Mouse (Mus musculus): ENCODE measurements around the gene Gnaz.

Gene Gnaz

DNA sequence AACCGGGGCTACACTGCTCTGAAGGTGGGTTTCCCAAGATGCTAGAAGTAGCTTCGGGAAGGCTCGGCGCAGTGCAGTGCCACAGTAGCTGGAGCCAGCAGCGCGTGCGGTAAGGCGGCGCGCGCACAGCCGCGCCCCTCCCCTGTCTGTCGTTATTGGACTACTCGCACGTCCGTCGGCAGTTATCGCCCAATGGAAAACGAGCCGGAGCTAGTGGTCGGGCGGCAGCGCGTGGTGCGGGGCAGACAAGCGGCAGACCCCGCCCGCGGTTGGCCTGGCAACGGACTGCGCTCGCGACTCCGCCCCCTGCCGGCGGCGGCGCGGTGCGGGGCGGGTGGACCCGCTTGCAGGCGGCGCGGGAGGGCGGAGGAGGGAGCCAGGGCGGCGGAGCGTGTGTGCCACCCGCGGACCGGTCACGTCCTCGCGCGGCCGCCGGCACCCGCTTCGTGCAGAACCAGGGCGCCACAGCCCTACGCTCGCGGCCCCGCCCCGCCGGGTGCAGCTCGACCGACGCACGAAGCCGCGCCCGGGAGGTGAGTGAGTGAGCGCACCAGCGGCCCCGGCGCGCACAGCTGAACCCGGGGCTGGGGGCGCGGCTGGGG lies at the start of gene Gnaz:
Gene Gnaz, plus strand, starts transcription at position 328 of the 602 bp plus-strand sequence.
- DNase-seq (ENCODE audit: low spot score in 2 of 2): peak; percentile 96

DNA sequence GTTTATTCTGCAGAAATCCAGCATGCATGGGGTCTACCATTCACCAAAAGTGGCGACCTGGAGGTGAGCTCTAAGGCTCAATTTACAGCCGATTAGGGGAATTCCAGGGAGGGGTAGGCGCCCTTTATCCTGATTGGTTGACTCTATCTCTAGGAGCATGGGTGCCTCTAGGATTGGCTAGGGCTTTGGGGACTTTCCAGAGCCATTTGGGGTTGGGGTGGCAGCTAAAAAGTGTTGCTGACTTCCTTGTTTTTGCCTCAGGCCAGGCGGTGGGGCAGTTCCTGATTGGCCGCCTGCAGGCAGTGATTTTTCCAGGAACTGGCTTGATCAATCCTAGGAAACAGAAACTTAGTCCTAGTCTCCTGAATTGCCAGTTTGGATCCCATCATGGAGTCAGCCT lies 47.7 kb upstream of the Gnaz start:
- no peak for DNase-seq (ENCODE audit: low spot score in 2 of 2)

DNA sequence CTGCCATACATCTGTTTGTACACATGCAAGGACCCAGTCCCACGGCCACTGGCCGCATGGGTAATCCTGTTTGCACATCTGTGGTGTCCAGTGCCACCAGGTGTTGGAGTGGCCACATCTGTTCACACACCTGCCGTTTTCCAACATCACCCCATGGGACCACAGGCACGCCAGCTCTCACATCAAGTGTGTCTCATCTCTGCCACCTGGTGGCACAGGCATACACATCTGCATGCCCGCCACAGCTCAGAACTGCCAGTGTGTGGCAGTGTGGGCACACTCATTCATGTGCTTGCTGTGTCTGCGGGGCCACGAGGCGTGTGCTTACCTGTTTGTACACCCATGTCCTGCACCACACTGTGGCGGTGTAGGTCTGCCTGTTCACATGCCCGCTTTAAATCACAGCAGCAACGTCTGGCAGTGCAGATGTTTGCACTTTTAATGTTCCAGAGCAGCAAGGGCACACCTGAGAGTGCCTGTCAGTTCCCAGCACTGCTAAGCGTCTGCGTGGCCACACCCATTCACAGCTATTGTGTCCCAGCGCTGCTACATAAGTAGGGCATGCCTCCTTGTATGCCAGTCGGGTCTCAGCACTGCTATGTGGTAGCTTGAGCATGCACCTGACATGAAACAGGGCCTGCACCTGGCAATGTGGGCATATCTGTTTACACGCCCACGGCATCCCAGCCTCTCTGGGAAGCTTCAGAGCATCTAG lies 46.0 kb upstream of the Gnaz start:
- no peak for DNase-seq (ENCODE audit: low spot score in 2 of 2)

DNA sequence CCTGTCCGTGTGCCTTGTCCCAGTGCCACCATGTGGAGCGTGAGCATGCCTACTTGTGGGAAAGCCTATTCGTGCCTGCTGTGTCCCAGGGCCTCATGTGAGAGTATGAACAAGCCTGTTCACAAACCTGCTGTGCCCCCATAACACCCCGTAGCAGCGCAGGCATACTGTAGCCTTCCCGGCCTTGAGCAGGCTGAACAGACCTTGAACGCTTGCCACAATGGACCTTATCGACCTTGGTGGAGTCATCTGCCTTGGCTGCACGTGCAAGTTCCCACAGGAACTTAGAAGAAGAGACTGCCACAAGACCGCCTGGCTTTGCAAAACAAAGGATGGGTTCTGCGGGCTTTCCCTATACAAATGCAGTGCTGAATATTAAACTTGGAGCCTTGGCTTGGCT lies 45.4 kb upstream of the Gnaz start:
- DNase-seq (ENCODE audit: low spot score in 2 of 2): no peak

DNA sequence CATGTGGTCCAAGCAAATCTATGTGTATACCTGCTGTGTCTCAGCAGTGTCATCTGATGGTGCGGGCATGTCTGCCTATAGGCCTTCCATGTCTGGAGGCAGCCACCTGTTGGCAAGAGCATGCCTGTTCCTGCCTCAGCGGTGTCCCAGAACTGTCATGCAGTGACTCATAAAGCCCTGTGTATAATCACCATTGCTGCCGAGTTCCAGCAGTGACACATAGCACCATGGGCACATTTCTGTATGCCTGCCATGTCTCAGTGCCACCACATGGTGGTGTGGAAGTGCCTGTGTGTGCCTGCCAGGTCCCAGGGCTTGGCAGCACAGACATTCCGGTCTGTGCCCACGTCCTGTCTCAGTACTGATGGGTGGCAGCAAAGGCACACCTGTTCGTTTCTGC lies 44.2 kb upstream of the Gnaz start:
- no peak for DNase-seq (ENCODE audit: low spot score in 2 of 2)

DNA sequence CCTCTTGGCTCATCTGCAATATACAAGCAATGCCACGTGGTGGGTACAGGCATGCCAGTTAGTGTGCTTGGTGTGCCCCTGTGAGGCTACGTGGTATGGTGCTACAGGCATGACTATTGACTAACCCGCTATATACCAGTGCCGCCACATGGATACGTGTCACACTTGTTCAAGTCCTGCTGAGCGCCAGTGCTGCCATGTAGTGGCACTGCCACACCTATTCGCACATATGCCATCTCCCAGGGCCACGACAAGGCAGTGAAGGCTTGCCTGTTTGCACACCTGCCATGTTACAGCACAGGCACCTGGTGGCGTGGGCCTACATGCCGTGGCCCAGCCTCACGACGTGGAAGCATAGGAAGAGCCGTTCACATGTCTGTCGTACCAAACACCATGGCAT lies 42.7 kb upstream of the Gnaz start:
- DNase-seq (ENCODE audit: low spot score in 2 of 2): no peak

DNA sequence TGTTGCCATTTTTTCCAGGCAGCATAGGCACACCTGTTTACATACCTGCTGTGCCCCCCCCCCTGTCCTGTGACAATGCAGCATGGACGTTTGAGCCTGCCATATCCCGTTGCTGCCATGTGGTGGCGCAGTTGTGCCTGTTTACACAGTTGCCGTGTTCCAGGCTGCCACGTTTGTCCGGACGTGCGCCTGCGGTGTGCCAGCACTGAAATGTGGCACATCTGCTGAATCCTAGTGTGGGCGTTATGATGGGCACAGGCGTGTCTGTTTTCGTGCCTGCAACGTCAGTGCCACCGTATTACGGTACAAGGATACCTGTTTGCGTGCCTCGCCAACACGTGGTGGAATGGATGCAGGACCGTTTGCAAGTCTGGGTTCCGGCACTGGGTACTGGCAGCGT lies 41.7 kb upstream of the Gnaz start:
- DNase-seq (ENCODE audit: low spot score in 2 of 2): no peak

DNA sequence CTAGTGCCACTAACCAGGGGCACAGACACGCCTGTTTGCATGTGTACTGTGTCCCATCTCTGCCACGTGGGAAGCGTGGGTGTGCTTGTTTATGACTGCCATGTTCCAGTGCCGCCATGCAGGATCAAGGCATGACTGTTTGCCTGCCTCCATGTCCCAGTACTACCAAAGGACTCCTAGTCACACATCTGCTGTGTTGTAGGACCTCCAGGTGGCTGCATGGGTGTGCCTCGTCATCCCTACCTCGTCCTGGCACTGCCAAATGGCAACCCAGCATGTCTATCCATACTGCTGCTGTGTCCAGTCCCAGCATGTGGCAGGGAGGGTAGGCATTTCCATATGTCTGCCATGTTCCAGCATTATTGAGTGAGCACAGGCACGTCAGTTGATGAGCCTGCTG lies 38.7 kb upstream of the Gnaz start:
- no peak for DNase-seq (ENCODE audit: low spot score in 2 of 2)

DNA sequence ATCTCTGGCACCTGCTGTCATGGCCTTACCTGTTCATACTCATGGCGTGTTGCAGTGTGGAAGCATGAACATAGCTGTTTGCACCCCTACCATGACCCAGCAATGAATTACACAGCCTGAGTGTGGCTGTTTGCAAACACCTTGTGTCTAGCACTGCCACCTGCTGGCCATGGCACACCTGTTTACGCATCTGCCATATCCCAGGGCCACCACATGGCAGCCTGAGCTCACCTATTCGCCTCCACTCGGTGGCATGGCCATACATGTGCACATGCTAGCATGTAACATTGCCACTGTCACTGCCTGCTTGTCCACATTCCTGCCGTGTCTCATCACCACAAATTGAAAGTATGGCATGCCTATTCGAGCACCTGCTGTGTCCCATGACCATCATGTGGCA lies 37.4 kb upstream of the Gnaz start:
- DNase-seq (ENCODE audit: low spot score in 2 of 2): no peak

DNA sequence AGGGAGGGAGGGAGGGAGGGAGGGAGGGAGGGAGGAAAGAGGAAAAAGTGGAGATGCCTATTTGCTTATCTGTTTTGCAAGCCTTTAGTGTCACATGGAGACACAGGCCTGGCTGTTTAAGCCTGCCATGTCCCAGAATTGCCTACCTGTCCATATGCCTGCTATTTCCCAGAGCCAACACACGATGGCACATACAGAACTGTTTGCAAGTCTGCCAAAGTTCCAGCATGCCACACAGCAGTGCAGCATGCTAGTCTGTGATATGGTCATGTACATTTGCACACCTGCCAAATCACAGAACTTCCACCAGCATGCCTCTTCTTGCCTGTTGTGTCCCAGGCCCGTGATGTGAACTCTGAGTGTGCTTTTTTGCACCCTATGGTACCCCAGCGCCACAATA lies 36.4 kb upstream of the Gnaz start:
- DNase-seq (ENCODE audit: low spot score in 2 of 2): no peak

DNA sequence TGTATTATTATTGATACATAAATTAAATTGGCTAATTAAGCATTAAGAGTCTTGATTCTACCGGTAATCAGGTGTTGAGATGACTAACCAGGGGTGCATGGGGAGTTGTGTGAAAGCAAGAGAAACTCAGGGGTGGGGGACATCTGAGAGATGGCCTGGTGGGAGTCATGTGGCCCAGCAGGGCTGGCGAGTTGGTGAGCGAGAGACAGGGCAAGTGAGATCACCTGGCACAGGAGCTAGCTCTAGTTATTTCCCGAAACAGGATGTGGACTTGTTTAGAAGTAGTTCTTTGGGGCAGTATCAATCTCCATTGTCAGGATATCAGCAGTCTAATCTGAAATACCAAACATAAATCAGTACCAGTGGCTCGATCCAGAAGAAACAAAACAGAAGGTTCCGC lies 35.3 kb upstream of the Gnaz start:
- no peak for DNase-seq (ENCODE audit: low spot score in 2 of 2)

DNA sequence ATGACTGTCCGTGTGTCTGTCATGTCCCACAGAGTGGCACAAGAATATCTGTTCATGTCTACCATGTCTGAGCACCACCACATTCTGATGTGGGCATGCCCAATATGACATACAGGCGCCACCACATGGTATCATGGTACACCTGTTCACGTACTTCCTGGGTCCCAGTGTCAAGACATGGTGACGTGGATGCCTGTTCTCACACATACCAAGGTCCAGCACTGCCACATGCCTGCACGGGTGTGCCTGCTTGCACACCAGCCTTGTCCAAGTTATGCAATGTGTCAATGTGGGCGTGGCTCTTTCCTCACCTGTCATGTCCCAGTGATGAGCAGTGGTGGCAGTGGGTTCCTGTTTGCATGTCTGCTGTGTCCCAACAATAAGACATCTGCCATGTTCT lies 34.5 kb upstream of the Gnaz start:
- no peak for DNase-seq (ENCODE audit: low spot score in 2 of 2)

DNA sequence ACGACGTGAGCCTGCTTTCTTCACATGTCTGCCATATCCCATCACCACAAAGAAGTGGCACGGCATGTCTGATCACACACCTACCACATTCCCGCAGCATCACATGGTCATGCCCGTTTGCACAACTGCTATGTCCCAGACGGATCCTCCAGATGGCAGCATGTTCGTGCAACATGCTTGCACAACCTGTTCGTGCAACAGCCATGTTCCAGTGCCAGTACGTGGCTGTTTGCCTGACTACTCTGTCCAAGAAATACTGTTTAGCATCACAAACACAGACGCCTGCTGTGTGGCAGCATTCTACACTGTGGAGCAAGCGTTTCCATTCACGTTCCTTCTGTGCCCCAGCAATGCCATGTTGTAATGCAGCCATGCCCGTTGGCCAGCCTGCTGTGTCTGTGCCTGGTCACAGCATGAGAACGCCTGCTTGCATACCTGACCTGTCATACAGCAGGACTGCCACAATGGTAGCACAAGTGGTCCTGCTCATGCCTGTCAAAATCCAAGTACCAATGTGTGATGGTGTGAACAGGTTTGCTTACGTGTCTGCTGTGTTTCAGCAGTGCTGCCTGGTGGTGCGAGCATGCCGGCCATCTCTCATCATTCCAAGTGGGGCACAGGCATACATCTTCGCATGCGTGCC lies 33.3 kb upstream of the Gnaz start:
- no peak for DNase-seq (ENCODE audit: low spot score in 2 of 2)

DNA sequence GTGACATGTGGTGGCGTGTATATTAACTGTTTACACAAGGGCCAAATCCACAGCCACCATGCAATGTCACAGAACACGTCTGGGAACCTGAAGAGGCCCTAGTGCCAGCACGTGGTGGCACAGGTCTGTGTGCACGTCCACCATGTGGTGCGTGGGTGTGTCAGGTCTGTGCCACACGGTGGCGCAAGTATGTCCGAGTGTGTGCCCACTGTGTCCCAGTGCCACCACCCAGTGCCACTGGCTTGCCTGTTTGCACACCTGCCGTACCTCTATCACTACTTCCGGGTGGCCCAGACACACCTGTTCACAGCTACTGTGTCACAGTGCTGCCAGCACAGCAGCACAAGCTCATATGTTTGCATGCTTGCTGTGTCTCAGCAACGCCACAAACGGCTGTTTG lies 32.5 kb upstream of the Gnaz start:
- DNase-seq (ENCODE audit: low spot score in 2 of 2): no peak

DNA sequence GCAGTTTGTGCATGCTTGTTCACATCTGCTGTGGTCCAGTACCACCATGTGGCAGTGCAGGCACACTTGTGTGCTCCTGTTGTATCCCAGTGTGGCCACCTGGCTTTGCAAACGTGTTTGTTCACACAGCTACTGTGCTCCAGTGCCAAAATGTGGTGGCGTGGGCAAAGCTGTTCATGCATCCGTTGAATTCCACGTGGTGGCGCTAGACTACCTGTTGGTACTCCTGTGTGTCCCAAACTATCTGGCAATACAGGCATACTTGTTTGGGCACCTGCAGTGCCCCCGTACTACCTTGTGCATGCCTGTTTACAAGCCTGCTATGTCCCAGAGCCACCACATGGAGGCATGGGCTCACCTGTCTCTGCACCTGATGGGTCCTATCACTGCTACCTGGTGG lies 32.0 kb upstream of the Gnaz start:
- DNase-seq (ENCODE audit: low spot score in 2 of 2): no peak

DNA sequence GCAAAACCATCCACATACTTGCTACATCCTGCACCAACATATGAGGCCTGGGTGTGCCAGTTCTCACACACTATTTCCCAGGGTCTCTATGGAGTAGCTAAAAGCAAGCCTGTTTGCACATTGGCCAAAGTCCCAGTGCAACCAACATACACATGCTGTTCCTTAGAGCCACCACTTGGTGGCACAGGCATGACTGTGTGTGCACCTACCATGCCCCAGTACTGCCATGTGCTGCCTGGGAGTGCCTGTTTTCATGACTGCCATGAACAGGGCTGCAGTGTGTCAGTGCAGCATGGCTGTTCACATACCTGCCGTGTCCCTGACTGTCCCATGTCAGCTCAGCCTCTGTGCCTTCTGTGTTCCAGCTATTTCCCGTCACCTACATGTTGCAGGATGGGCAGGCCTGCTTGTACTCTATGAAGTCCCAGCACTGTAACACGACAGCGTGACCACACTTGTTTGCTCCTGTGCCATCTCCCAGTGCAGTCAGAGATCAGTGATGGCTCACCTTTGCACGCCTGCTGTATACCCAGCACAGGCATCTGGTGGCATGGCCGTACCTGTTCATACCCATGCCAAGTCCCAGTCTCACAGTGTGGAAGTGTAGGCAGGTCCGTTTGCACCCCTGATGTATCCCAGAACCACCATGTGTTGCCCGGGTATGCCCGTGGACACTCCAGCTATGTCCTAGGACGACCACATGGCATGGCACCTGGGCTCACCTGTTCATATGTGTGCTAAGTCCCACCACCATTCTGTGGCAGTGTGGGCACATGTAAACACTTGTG lies 29.8 kb upstream of the Gnaz start:
- no peak for DNase-seq (ENCODE audit: low spot score in 2 of 2)

DNA sequence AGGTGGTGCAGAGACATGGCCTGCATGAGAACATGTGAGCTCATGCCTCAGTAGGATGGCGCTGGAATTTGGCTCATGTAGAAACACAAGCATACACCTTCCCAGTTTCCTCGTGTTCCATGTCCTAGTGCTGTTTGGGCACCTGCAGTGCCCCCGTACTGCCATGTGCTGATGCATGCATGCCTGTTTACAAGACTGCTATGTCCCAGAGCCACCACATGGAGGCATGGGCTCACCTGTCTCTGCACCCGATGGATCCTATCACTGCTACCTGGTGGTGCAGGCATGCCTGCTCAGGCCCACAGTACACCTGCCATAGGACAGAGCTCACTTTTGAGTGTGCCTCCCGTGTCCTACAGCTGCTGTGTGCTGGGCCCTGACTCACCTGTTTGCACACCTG lies 28.6 kb upstream of the Gnaz start:
- no peak for DNase-seq (ENCODE audit: low spot score in 2 of 2)

DNA sequence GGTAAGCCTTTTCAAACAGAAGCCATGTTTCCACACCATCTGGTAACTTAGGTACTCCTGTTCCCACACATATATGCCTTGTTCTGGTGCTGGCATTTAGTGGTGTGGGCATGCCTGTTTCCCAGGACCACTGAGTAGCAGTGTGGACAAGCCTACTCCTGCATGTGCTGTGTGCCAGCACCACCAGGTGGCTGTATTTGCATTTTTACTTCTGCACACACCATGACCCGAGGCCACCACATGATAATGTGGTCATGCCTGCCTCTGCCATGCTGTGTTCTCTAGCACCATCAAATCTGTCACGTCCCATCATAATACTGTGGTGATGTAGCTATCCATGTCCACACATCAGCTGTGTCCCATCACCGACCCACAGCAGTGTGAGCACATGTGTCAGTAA lies 27.7 kb upstream of the Gnaz start:
- DNase-seq (ENCODE audit: low spot score in 2 of 2): no peak

DNA sequence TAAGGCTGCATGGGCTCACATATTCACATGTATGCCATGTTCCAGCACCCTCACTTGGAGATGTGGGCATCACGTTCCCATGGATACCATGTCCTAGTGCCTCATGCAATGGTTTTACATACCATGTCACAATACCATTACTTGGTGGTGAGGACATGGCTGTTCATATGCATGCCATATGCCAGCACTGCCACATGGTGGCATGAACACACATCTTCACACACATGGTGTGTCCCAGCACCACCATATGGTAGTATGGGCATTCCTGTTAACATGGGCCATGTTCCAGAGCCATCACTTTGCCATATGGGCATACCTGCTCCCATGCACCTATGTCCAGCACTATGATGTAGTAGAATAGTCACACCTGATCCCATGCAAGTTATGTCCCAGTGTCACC lies 26.2 kb upstream of the Gnaz start:
- DNase-seq (ENCODE audit: low spot score in 2 of 2): no peak

DNA sequence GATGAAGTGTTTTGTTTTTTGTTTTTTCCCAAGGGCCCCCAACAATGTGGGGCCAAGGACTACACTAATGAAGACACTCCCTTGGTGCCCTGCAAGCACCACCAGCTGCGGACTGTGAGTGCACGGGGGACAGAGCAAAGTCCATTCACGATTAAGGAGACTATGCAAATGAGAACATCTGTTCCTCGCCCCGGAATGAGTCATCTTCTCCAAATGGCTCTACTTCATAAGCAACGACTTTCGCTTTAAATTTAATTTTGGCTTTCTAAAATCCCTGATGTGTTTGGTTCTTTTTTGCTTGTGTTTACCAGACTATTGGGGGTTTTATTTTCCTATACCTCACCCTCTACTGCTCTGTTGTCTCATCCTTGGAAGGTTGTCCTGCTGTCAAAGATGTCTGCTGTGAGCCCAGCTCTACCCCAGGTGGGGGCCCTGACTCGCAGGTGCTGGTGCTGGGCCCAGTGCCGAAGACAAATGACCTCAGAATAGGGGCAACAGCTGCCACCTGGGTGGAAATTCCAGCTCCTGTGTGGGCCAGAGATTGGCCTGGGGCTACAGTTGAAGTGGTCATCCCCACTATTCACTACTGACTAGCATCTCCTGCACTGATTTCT lies 14.0 kb upstream of the Gnaz start:
- no peak for DNase-seq (ENCODE audit: low spot score in 2 of 2)

DNA sequence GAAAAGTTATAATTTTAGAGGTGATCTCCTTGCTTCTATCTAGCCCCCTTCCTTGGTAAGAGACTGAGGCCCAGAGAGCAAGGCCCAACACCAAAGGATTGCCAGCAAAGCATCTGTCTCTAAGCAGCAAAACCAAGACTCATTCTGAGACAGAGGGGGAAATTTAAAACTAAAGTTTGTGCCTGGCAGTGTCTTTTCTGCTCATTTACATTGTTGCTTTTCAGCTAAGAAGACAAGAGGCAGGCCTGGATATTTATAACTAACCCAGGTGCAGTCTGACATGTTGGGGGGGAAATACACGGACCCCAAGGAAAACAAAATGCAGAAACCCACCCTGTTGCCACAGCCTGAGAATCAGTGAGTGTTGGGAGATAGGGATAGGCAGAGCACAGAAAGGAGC lies 2.6 kb upstream of the Gnaz start:
- no peak for DNase-seq (ENCODE audit: low spot score in 2 of 2)

DNA sequence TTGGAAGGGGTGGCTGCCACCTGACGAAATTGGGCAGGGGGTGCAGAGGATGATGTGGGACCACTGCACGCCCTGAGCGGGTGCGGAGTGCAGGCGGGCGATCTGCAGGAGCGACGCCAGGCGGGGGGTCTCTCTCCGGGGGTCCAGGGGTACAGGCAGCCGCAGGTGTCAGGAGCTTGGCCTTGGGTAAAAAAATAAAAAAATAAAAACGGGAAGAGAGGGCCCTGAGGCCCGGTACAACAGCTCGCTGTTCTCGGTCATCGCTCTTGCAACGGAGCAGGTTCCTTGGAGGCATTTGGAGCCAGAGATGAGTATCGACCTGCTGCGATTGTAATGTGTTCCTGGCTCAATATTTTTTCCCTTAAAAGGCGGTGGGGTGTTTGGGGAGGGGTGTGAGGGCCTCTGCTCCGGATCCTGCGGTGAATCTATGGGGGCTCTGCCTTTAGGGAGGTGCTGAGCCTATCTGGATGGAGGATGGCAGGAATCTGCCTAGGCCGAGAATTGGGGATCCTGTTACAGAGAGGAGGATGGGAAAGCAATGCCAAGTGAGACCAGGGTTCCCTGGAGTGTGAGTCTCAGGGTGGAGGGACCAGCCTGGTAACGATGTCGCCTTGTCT lies 782 bp downstream of the Gnaz start:
- no peak for DNase-seq (ENCODE audit: low spot score in 2 of 2)

Measured in heart, adult 9 months (tissue).